Mouse (Mus musculus) ES-E14 (cell line): ENCODE results near the gene Olfr66. TPM values are rescaled to one million over a fixed set of nuclear protein-coding genes. Genes with fewer than 3 reads are reported as not detected.

Experiments
- DNase-seq: peaks from one replicate; pipeline ENCODE4 v3.0.0-alpha.2; 2013; ENCODE audit warnings: low read depth, low spot score
- H3K27ac ChIP-seq: 2 replicates; pipeline ENCODE4 v1.5.1; 2012; ENCODE audit warnings: low read depth, mild to moderate bottlenecking, low read length, moderate library complexity, mixed read lengths; ENCODE audit not compliant: poor library complexity, insufficient read depth, severe bottlenecking
- H3K36me3 ChIP-seq: 2 replicates; pipeline ENCODE4 v1.6.1; 2012; ENCODE audit warnings: mild to moderate bottlenecking, low read length, moderate library complexity, mixed read lengths; ENCODE audit not compliant: control insufficient read depth, poor library complexity, insufficient read depth, severe bottlenecking
- H3K4me1 ChIP-seq, 2 experiments: fragments of 150-350 bp in 1 of 2; sonication (generic) in 1 of 2; 2 replicates each; pipeline ENCODE4 v1.6.1; 2012; ENCODE audit warnings: low read length in 2 of 2, mild to moderate bottlenecking in 1 of 2, mixed read lengths in 1 of 2; ENCODE audit not compliant: control insufficient read depth in 2 of 2, insufficient read depth in 2 of 2, poor library complexity in 1 of 2
- H3K4me3 ChIP-seq, 2 experiments: fragments of 150-350 bp in 1 of 2; sonication (generic) in 1 of 2; 2 replicates each; pipeline ENCODE4 v1.5.1; 2012; ENCODE audit warnings: low read length in 2 of 2, low read depth in 1 of 2, mild to moderate bottlenecking in 1 of 2, mixed read lengths in 1 of 2; ENCODE audit not compliant: insufficient read depth in 1 of 2, poor library complexity in 1 of 2, severe bottlenecking in 1 of 2
- H3K9ac ChIP-seq: 2 replicates; pipeline ENCODE4 v1.6.1; 2012; ENCODE audit warnings: low read depth, mild to moderate bottlenecking, low read length, mixed read lengths; ENCODE audit not compliant: poor library complexity, insufficient read depth, severe bottlenecking
- H3K9me3 ChIP-seq: fragments of 150-350 bp; sonication (generic); 2 replicates; pipeline ENCODE4 v1.6.1; 2012; ENCODE audit warnings: low read depth, mild to moderate bottlenecking, low read length; ENCODE audit not compliant: control insufficient read depth, insufficient read depth
- CHD2 ChIP-seq: IDR thresholded peaks from 2 replicates; pipeline ENCODE4 v1.6.1; 2014; ENCODE audit warnings: mild to moderate bottlenecking, low read depth, low read length, inconsistent platforms
- HCFC1 ChIP-seq: IDR thresholded peaks from 2 replicates; pipeline ENCODE4 v1.6.1; 2012; ENCODE audit warnings: low read length, inconsistent platforms, borderline replicate concordance; ENCODE audit not compliant: insufficient read depth
- MAFK ChIP-seq: IDR thresholded peaks from 2 replicates; pipeline ENCODE4 v1.6.1; 2014; ENCODE audit warnings: mild to moderate bottlenecking, low read depth, low read length, inconsistent platforms; ENCODE audit not compliant: insufficient read depth
- ZC3H11A ChIP-seq: IDR thresholded peaks from 2 replicates; pipeline ENCODE4 v1.6.1; 2012; ENCODE audit warnings: low read depth, mild to moderate bottlenecking, inconsistent platforms, low read length, borderline replicate concordance
- ZNF384 ChIP-seq: IDR thresholded peaks from 2 replicates; pipeline ENCODE4 v1.6.1; 2012; ENCODE audit warnings: low read depth, low read length, inconsistent platforms
- in situ Hi-C, 2 experiments: fragments of 600-800 bp; cut with MboI; formaldehyde crosslinking; loops; one replicate each; pipeline ENCODE4 v1.15.1; 2025; ENCODE audit warnings: low sequenced_read_pairs in 2 of 2, inconsistent platforms in 1 of 2; ENCODE audit not compliant: unreplicated experiment in 2 of 2
- total RNA-seq: library from RNA; depleted of rRNA; stranded (reverse); fragments of 300-350 nt; gene quantifications from 2 replicates; pipeline ENCODE4 v1.2.3, GENCODE M21; 2012

Gene Olfr66
- total RNA-seq, 1 experiment = not detected

- Histone ChIP-seq H3K4me3 (no peak overlapping the region), H3K9me3 (no peaks in the 10 kb centered on the region), H3K9ac (no peak overlapping the region), H3K36me3 (no peaks in the 10 kb centered on the region), H3K27ac (no peak overlapping the region), H3K4me1 (no peaks in the 10 kb centered on the region)
- in situ Hi-C loops = no loop called here
- DNase-seq = no peak
- no peak for TF ChIP-seq ZC3H11A
- no peak for TF ChIP-seq MAFK
- TF ChIP-seq CHD2 = no peak
These were observed 24.0 kb upstream of the Olfr66 start for GRCm38 (mm10) chr7:103910047-103910446.

GRCm38 (mm10) chr7:103903187-103903586, 17.1 kb upstream of the Olfr66 start, which contains the start of gene Olfr65:
TSS of gene Olfr65 (plus strand) at chr7:103903487.
- no peak within 1 kb of the TSS for H3K9ac ChIP-seq
- TF ChIP-seq CHD2 = no peak
- TF ChIP-seq ZNF384 = no peak
- TF ChIP-seq ZC3H11A = no peak
- in situ Hi-C loops = no loop called here
- no peak within 1 kb of the TSS for H3K4me3 ChIP-seq
- no peak within 1 kb of the TSS for H3K27ac ChIP-seq
- H3K36me3 ChIP-seq = no peaks in the 10 kb centered on the region
- H3K4me1 ChIP-seq = no peaks in the 10 kb centered on the region
- DNase-seq = no peak
- H3K9me3 ChIP-seq = no peaks in the 10 kb centered on the region

GRCm38 (mm10) chr7:103894385-103894784, 8.3 kb upstream of the Olfr66 start, which contains the start of gene Olfr64:
TSS of gene Olfr64 (minus strand) at chr7:103894485.
- no peak within 1 kb of the TSS for H3K27ac ChIP-seq
- H3K4me1 ChIP-seq = no peaks in the 10 kb centered on the region
- no peaks in the 10 kb centered on the region for H3K36me3 ChIP-seq
- H3K9me3 ChIP-seq = no peaks in the 10 kb centered on the region
- H3K9ac ChIP-seq = no peak within 1 kb of the TSS
- TF ChIP-seq CHD2 = no peak
- no peak for TF ChIP-seq ZC3H11A
- no peak for TF ChIP-seq HCFC1
- TF ChIP-seq ZNF384 = no peak
- no peak for TF ChIP-seq MAFK
- no peak within 1 kb of the TSS for H3K4me3 ChIP-seq
- no peak for DNase-seq
- in situ Hi-C loops = no loop called here

GRCm38 (mm10) chr7:103877093-103877492, 9.0 kb downstream of the Olfr66 start:
- H3K9ac ChIP-seq = no peak overlapping the region
- H3K4me1 ChIP-seq = no peaks in the 10 kb centered on the region
- DNase-seq = no peak
- no peaks in the 10 kb centered on the region for H3K9me3 ChIP-seq
- TF ChIP-seq ZC3H11A = no peak
- TF ChIP-seq CHD2 = no peak
- no peak for TF ChIP-seq ZNF384
- TF ChIP-seq HCFC1 = no peak
- TF ChIP-seq MAFK = no peak
- H3K27ac ChIP-seq = no peak overlapping the region
- no peaks in the 10 kb centered on the region for H3K36me3 ChIP-seq
- in situ Hi-C loops = no loop called here
- H3K4me3 ChIP-seq = no peak overlapping the region

GRCm38 (mm10) chr7:103874451-103874850, 11.6 kb downstream of the Olfr66 start:
- in situ Hi-C loops = no loop called here
- Histone ChIP-seq H3K36me3 (no peaks in the 10 kb centered on the region), H3K27ac (no peak overlapping the region), H3K4me3 (no peak overlapping the region), H3K9ac (no peak overlapping the region), H3K4me1 (no peaks in the 10 kb centered on the region), H3K9me3 (no peaks in the 10 kb centered on the region)
- TF ChIP-seq MAFK (no peak), ZC3H11A (no peak), HCFC1 (no peak), CHD2 (no peak), ZNF384 (no peak)
- no peak for DNase-seq
